Mouse (Mus musculus) kidney, adult 11 months (tissue): ENCODE measurements around the gene Canx.
"Not testable (repeated sequence)": the region's sequence is repeated elsewhere in the genome, so short reads cannot be mapped to it uniquely, and the experiment has no call there.

Experiments
- DNase-seq: peaks from one replicate; pipeline ENCODE4 v3.0.0; 2022

Canx gene

GRCm38 (mm10) chr11:50325496-50326301, at the start of gene Canx:
Gene Canx (minus strand): TSS chr11:50325673.
- DNase-seq = peak; percentile 99

- DNase-seq = no peak
Measured at GRCm38 (mm10) chr11:50374286-50375015, 49.0 kb upstream of the Canx start.

GRCm38 (mm10) chr11:50373621-50374020, 48.1 kb upstream of the Canx start:
- DNase-seq = peak; percentile 0

- no peak for DNase-seq
Measured at GRCm38 (mm10) chr11:50373086-50373485, 47.6 kb upstream of the Canx start.

DNA sequence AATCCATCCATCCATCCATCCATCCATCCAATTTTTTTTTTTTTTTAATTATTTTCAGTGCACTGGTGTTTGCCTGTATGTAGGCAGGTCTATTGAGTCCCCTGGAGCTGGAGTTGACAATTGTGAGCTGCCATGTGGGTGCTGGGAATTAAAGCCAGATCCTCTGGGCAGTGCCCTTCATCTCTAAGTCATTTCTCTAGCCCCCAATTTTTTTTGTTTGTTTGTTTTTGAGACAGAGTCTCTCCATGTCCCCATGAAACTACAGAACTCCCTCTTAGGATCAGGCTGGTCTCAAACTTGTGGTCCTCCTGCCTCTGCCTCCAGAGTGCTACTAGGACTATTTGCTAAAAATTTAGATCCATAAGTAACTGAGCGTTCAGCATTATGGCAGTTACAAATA, 46.4 kb upstream of the Canx start:
- no peak for DNase-seq

- peak; percentile 9 for DNase-seq
Measured at GRCm38 (mm10) chr11:50371399-50371841, 45.9 kb upstream of the Canx start.

- no peak for DNase-seq
Measured at GRCm38 (mm10) chr11:50370969-50371368, 45.5 kb upstream of the Canx start.

DNA sequence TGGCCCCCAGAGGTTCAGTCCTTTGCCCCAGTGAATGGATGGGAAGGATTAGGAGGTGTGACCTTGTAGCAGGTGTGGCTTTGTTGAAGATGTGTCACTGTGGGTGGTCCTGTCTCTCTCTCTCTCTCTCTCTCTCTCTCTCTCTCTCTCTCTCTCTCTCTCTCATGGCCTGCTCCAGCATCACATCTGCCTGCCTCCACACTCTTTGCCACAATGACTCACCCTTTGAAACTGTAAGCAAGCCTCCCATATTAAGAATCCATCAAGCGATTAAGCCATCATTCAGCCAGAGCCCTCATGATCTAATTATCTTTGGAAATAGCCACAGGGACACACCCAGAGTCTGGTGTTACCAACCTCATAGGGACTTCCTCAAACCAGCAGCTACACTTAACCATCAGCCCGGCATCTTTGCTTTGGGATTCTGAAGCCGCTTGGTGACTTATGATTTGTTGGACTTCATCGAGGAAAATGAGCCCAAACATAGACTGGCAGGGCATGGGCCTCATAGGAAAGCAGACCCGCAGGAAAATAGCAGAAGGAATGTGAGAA, 44.0 kb upstream of the Canx start:
- no peak for DNase-seq

DNA sequence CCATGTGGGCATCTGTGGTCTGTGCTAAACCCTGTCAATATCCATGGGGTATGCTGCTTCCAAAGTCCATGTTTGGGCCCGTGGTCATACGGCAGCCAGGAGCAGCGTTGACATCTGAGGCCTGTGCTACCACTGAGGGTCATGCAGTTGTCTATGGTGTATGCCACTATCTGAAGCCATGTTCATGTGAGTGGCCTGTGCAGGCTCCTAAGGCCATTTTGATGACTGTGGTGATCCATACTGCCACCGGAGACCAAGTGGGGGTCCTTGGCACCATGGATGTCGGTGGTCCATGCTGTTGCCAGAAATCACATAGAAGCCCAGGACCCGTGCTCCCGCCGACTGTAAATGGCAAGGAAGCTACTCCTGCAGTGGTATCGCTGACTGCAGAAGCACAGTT, 42.1 kb upstream of the Canx start:
- no peak for DNase-seq

- DNase-seq = no peak
Measured at GRCm38 (mm10) chr11:50365322-50365721, 39.8 kb upstream of the Canx start.

GRCm38 (mm10) chr11:50364548-50364947, 39.1 kb upstream of the Canx start:
- DNase-seq = peak; percentile 64

DNA sequence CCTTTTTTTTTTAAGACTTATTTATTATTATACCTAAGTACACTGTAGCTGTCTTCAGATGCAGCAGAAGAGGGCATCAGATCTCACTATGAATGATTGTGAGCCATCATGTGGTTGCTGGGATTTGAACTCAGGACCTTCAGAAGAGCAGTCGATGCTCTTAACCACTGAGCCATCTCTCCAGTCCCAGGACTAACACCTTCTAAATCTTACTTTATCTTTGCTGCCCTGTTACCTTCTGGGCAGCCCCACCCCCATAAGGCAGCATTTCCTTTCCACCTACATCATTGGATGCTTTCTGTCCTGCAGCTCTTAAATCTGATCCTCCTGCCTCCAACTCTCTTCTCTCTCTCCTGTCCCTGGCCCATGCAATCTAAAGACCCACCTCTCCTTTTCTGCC, 35.8 kb upstream of the Canx start:
- DNase-seq = not testable (repeated sequence)

DNA sequence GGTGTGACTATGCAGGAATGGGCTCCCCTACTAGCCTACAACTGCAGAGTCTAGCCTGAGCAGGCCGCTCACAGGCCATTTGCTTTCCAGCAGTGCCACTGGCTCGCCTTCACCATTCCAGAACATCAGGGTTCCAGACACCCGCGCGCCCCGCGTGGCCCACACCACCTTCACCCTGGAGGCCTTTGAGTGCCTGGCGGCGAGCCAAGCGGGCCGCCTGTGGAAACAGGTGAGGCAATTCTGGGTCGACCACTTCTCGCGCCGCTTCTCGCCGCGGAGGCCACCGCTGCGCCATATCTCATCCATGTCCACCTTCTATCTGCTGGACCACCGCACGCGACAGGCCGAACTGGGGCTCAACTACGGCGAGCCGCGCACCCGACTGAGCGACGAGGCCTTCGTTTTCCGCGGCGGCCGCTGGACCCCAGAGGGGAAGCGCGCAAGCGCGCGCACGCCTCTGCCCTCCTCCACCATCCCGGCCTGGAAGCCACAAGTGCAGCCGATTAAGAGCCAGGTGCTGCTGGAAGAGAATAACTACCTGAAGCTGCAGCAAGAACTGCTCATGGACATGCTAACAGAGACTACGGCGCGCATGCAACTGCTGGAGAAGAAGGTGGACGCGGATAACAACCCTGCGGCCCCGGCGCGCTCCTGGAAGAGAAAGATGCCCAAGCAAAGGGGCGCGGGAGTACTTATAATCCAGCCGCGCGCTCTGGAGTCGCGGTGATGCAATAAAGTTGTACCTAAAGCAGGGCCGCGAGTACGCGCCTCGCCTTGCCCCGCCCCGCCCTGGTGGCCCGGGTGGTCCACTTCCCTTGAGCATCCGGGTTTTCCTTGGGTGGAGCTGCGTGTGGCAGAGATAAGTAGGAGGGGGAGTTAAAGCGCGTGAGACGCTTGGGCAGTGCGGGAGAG, 33.7 kb upstream of the Canx start:
- peak; percentile 61 for DNase-seq

GRCm38 (mm10) chr11:50355395-50355794, 29.9 kb upstream of the Canx start:
- DNase-seq = no peak

GRCm38 (mm10) chr11:50354851-50355250, 29.4 kb upstream of the Canx start:
- DNase-seq = peak; percentile 94

GRCm38 (mm10) chr11:50354162-50354561, 28.7 kb upstream of the Canx start, which contains the start of gene Cby3:
Gene Cby3 (plus strand): TSS chr11:50354462.
- DNase-seq = no peak

DNA sequence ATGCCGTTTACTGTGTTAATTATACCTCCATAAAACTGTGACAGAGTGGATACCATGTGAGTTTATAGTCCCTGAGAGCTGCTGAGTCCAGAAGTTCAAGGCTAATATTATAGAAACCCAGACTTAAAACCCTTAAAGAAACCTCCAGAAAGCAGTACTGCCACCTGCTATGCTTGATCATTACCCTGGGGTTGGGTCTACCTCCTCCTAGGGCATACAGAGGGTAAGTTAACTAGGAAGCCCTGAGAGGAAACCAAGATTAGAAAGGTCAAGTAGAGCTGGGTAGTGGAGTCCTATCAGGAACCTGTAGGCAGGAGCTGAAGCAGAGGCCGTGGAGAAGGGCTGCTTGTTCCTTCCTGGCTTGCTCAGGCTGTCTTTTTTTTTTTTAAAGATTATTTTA, 26.7 kb upstream of the Canx start:
- DNase-seq = no peak

GRCm38 (mm10) chr11:50346256-50347032, 21.0 kb upstream of the Canx start:
- no peak for DNase-seq

GRCm38 (mm10) chr11:50345486-50345885, 20.0 kb upstream of the Canx start:
- DNase-seq = no peak

DNA sequence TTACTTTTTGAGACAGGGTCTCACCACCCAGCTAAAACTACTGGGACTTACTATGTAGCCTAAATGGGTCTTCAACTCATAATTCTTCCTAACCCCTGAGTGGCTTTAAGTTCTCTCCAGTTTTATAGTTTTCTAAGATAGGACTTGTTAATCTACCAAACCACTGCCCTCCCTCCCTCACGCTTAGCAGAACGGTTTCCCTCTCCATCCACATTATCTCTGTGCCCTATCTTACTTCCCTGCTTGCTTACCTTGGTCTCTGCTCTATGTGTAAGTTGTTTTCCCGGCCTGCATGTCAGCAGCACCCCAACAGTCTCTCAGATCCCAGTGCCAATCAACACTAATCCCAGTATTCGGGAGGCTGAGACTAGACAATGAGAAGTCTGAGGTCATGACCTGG, 11.4 kb upstream of the Canx start:
- no peak for DNase-seq

DNA sequence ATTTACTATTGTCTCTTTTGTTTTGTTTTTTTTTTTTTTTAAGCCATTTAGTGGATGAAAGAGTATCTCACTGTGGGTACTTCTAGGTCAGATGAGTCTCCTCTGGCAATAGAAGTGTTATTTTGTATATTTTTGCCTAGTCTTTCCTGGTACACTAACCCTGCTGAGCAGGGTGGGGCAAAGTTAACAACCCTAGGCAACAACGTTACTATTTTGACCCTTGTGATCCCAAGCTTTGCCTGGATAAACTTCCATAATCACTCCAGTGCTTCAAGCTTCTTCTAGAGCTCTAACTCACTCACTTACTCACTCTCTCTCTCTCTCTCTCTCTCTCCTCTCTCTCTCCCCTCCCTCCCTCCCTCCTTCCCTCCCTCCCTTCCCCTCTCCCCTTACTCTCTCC, 10.7 kb upstream of the Canx start:
- no peak for DNase-seq

GRCm38 (mm10) chr11:50333181-50333580, 7.7 kb upstream of the Canx start:
- no peak for DNase-seq
